Mouse (Mus musculus) adrenal gland, postnatal 10 days (tissue): ENCODE data around the gene Haghl. TPM values are rescaled to one million over a fixed set of nuclear protein-coding genes. Genes with fewer than 3 reads are reported as not detected.

ENCODE experiments used
- DNase-seq: peaks from one replicate; pipeline ENCODE4 v3.0.0; 2021; ENCODE audit warnings: mixed read lengths
- long read RNA-seq, 2 experiments: library from polyadenylated mRNA; stranded (forward); transcript quantifications; one replicate each; pipeline ENCODE4 v2.0.0; 2021
- total RNA-seq, 2 experiments: library from RNA; stranded (reverse); gene quantifications; 2 replicates each; pipeline ENCODE4 v1.2.3; 2021

Haghl gene
- 10 to 100 TPM; 22.5 to 35.3 TPM for total RNA-seq
- long read RNA-seq, experiment 1, transcript Haghl-201 (9 exons, 1,405 nt): major isoform, 31 of 49 reads
- long read RNA-seq, experiment 1, partial matches to known transcripts: 9 of 49 reads
- long read RNA-seq, experiment 1, other reads (novel, unspliced or antisense): 2 of 49 reads
- long read RNA-seq, experiment 2, transcript Haghl-201 (9 exons, 1,405 nt): major isoform, 12 of 16 reads
- long read RNA-seq, experiment 2, partial matches to known transcripts: 1 of 16 reads
- long read RNA-seq, experiment 2, other reads (novel, unspliced or antisense): 1 of 16 reads

GRCm38 (mm10) chr17:25785281-25785745, at the start of gene Haghl:
Gene Haghl (minus strand): TSS chr17:25785673.
- DNase-seq: peak; percentile 95

DNA sequence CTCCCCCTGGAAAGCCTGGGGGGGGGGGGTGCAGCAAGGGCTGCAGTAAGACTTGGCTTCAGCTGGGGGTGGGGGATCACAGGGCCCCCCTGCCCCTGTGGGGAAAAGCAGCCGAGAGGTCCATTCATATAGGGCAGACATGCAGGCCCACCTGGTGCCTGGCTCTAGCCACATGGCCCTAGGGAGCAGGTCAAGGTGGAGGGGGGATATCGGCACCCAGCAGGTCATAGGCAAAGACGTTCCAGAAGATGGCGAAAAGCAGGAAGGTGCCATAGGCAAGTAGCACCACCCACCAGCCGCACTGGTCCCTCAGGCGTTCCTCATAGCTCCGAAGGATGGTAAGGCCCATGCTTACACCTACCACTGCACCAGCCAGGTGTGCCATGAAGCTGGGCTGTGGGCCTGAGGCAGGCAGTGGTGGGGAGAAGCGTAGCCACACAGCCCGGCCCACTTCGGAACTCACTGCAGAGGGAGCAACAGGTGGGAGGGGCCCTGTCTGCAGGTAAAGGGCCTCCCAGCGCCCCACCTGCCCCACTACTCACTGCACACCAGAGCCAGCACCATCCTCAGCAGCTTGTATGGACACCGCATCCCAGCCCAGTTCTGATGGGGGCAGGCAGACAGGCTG, 49.2 kb upstream of the Haghl start:
- DNase-seq: no peak

DNA sequence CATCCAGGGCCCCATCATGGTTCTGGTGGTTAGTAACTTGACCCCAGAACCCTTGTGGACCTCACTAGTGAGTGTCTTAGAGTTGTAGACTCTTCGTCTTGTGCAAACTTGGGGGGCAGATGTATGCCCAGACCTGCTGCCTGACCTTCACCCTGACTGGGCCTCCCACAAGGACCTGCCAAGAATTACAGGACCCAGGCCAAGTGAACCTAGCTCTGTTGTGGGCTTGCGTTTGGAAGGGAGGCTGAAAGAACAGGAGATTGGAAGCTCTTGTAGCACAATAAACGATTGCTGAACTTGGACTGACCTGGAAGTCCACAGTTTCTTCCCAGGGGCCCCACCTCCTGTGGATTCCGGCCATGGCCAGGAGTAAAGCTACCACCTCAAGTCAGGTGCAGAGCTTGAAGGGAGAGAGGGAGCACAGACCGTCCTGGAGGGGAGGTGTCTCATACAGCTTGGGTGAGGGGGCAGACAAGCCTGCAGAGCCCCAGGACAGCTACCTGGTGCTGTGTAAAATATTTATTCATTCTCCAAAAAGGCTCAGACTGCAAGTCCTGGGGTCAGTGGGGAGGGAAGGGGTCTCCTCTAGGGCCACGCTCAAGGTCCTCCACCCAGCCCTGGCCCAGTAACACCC, 48.6 kb upstream of the Haghl start:
- peak; percentile 64 for DNase-seq

GRCm38 (mm10) chr17:25833291-25833663, 47.8 kb upstream of the Haghl start, which contains the start of gene Stub1:
Gene Stub1 (minus strand): TSS chr17:25833404.
- peak; percentile 95 for DNase-seq

GRCm38 (mm10) chr17:25832436-25833290, 47.2 kb upstream of the Haghl start:
- DNase-seq: peak; percentile 100

DNA sequence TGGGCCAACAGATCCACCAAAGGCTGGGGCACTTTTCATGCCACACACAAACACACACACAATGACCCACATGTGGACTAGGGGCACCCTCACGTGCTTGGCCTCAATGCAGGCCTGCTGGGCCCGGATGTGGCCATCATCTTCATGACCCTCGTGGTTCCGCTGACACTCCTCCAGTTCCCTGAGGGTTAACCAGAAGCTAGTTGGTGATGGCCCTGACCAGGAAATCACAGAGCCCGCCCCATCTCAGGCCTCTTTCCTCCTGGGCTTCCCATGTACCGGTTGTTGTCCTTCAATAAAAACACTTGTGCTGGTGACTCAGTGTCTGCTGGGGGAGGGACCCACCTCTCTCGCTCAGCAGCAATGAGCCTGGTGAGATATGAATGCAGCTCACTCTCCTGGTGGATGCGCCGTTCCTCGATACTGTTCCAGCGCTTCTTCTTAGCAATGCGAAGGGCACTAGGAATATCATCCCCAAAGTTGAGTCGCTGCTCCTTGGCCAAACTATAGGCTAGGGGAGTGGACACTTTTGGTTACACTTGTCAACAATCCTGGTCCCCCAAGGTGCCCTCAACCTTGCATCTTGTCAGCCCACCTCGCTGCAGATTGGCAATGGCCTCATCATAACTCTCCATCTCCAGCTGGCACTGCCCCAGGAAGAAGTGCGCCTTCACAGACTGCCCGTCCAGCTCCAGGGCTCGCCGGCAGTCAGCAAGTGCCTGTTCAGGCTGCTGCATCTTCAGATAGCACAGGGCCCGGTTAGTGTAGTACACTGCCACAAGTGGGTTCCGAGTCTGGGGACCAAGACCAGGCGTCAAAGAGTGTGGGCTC, 46.2 kb upstream of the Haghl start:
- DNase-seq: peak; percentile 69

- no peak for DNase-seq
Measured at GRCm38 (mm10) chr17:25830806-25831431, 45.4 kb upstream of the Haghl start.

DNA sequence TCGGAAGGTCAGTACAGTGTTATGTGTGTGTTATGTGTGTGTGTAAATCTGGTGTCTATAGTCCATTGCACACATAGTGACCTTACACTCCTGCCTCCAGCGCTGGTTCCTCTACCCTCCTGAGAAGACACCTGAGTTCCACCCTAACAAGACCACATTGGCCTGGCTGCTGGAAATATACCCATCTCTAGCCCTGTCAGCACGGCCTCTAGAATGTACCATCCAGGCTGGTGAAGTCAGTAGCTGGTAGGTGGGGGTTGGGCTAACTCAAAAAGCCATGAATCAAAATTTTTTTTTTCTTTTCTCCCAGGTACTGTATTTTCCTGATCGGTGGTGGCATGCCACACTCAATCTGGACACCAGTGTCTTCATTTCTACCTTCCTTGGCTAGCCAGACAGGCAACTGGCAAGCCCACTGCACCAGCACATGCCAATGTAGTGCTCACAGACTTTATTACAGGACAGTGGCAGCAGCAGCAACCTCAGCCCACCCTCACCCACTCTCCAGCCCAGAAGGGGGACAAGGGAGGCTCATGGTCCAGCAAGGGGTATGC, 44.8 kb upstream of the Haghl start:
- DNase-seq: no peak

- no peak for DNase-seq
Measured at GRCm38 (mm10) chr17:25829558-25830017, 44.1 kb upstream of the Haghl start.

DNA sequence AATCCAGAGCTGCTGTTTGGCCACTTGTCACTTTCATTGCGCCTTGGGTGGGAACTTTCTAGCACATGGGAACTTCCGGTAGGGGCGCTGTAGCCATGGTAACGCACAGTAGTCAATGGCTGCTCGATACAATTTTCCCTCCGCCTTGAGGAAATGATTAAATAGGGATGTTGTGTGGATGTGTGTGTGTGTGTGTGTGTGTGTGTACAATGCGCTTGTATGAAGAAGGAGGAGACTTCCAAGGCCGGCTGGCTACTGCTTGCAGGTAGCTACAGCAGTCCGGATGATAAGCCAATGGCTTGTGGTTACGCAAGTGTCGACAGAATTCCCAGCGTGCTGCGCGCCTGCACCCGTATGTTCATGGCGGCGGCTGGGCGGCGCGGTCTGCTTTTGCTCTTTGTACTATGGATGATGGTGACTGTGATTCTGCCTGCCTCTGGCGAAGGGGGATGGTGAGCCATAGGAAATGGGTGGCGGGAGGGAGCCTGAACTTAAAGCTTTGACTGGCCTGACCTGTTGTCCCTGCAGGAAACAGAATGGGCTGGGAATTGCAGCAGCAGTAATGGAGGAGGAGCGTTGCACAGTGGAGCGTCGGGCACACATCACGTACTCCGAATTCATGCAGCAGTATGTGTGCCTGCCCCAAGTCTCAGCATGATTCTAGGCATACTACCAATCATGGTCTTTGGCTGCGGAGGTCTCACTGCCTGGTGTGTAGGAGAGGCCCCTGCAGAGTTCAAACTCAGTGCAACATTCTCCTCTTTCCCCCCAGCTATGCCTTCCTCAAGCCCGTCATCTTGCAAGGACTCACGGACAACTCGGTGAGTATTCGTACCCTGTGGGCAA, 43.5 kb upstream of the Haghl start, which contains the start of gene Jmjd8:
Jmjd8 (plus strand) TSS at position 156 of the 846 bp plus-strand sequence.
- DNase-seq: peak; percentile 87

DNA sequence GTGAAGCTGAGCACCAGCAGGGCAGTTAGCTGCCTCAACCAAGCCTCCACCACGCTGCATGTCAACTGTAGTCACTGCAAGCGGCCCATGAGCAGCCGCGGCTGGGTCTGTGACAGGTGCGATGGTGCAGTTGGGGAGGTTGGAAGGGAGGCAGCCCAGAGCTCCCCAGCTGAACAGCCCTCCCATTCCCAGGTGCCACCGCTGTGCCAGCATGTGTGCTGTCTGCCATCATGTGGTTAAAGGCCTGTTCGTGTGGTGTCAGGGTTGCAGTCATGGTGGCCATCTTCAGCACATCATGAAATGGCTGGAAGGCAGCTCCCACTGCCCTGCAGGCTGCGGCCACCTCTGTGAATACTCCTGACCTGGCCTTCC, 42.7 kb upstream of the Haghl start:
- no peak for DNase-seq

- no peak for DNase-seq
Measured at GRCm38 (mm10) chr17:25827546-25828222, 42.2 kb upstream of the Haghl start.

- DNase-seq: no peak
Measured at GRCm38 (mm10) chr17:25827011-25827410, 41.5 kb upstream of the Haghl start.

- DNase-seq: no peak
Measured at GRCm38 (mm10) chr17:25825984-25826570, 40.6 kb upstream of the Haghl start.

DNA sequence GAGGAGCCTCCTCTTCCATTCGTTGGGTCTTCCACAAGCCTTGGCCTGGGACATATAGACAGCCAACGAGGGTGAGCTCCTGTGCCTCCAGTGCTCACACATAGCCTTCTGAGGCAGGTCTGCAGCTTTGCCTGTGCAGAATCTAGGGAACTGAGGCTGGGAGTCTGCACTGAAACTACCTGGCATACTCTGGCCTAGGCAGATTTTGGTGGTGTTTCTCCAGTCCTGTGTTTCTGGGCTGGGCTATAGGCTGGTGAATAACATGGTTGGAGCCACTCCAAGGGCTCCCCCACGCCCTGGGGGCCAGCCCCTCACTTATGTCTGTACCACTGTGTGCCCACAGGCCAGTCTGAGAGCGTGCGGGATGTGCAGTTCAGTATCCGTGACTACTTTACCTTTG, 39.8 kb upstream of the Haghl start:
- DNase-seq: no peak

DNA sequence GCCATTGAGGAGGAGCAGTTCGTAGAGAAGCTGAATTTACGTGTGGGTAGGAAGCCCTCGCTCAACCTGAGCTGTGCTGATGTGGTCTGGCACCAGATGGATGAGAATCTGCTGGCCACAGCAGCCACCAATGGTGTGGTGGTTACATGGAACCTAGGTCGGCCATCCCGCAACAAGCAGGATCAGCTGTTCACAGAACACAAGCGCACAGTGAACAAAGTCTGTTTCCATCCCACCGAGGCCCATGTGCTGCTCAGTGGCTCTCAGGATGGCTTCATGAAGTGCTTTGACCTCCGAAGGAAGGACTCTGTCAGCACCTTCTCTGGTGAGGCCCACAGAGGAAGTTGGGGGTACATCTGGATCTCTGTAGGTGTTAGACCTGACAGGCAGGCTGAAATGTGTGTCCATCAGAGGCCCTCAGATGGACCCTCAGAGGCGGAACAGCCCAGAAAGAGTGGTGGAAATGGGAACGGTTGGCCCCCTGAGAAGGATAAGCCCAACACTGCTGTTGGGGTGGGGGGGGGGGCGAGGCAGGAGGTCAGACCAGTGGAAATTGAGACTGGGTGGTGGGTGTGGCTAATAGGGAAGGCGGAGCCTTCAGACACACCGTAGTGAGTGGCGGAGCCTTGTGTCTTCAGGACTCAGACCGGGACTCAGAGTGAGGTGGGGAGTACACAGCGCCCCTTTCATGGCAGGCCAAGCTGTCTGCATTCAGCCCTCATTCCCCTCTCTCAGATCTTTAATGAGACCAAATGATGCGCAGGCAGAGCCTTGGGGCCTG, 39.1 kb upstream of the Haghl start:
- DNase-seq: no peak

DNA sequence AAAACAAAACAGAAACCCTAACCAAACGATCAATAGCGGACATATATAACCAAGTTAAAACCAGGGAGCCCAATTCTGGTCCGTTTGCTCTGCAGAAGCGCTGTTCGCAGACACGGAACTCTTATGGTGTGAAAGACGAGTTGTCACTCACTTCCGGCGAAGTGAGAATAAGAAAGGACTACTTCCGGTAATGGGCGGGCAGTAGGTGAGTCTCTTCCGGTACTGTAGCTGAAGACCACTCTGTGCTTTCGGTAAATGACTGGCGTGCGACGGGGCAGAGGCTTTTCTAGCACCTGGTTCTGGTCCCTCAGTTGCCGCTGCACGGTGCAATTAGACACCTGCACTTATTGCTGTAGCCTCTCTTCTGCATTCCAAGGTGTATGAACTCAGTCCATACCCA, 38.0 kb upstream of the Haghl start, which contains the start of gene Wdr24:
Wdr24 (plus strand) TSS at position 176 of the 400 bp plus-strand sequence.
- DNase-seq: peak; percentile 80
